Mouse (Mus musculus): ENCODE results near the gene Cux2. TPM values are rescaled to one million over a fixed set of nuclear protein-coding genes. Genes with fewer than 3 reads are reported as not detected.

Gene Cux2
- total and polyA plus RNA-seq, 3 experiments = 1.4 to 3.5 TPM; not detected in 1

- H3K36me3 ChIP-seq (ENCODE audit: control insufficient read depth in 1 of 2, insufficient read depth in 2 of 2, low read length in 2 of 2) = peaks cover 0 to 2% of the 10 kb centered on the region in 2 experiments; a peak in 1 of 4 replicates
- H3K27ac ChIP-seq (ENCODE audit: control insufficient read depth, low read depth, low read length) = no peak overlapping the region
- H3K27me3 ChIP-seq (ENCODE audit: control insufficient read depth in 1 of 2, insufficient read depth in 2 of 2, low read length in 2 of 2) = no peaks in the 10 kb centered on the region
- no peaks in the 10 kb centered on the region for H3K79me2 ChIP-seq (ENCODE audit: control insufficient read depth, insufficient read depth, low read length, poor library complexity)
- peaks cover 0 to 9% of the 10 kb centered on the region in 2 experiments; a peak in 2 of 4 replicates for H3K4me1 ChIP-seq (ENCODE audit: control insufficient read depth in 1 of 2, insufficient read depth in 2 of 2, low read length in 2 of 2)
- no peak for TF ChIP-seq HCFC1 (IDR thresholded peaks at IDR 0.05; ENCODE audit: low read depth, low read length)
- no peak for TF ChIP-seq CTCF (IDR thresholded peaks at IDR 0.05 in 2 of 3, conservative IDR thresholded peaks at IDR 0.05 in 1 of 3; ENCODE audit: control insufficient read depth in 1 of 3, insufficient read depth in 1 of 3, low read depth in 2 of 3, low read length in 3 of 3, poor library complexity in 1 of 3, severe bottlenecking in 1 of 3)
- no peak for TF ChIP-seq ZKSCAN1 (IDR thresholded peaks at IDR 0.05; ENCODE audit: low read depth, low read length)
- no peak for TF ChIP-seq RCOR1 (IDR thresholded peaks at IDR 0.05; ENCODE audit: low read depth, low read length)
- no peak for TF ChIP-seq ELF1 (IDR thresholded peaks at IDR 0.05; ENCODE audit: low read depth, low read length)
- no peak for TF ChIP-seq ZNF384 (IDR thresholded peaks at IDR 0.05; ENCODE audit: low read depth, low read length)
- no peak for TF ChIP-seq ZMIZ1 (IDR thresholded peaks at IDR 0.05; ENCODE audit: low read depth, low read length)
- no peak for TF ChIP-seq RAD21 (IDR thresholded peaks at IDR 0.05; ENCODE audit: low read depth, low read length)
- TF ChIP-seq MAX (IDR thresholded peaks at IDR 0.05; ENCODE audit: low read length) = no peak
- no peak for TF ChIP-seq GATA1 (IDR thresholded peaks at IDR 0.05; ENCODE audit: low read depth, low read length)
- TF ChIP-seq NELFE (IDR thresholded peaks at IDR 0.05; ENCODE audit: low read depth, low read length) = no peak
- TF ChIP-seq CHD1 (IDR thresholded peaks at IDR 0.05; ENCODE audit: low read depth, low read length) = no peak
- no peaks in the 10 kb centered on the region for H3K9me3 ChIP-seq (replicated peaks; ENCODE audit: insufficient read depth, low read length)
- H3K9ac ChIP-seq (ENCODE audit: control insufficient read depth, low read depth, low read length, poor library complexity, severe bottlenecking) = no peak overlapping the region
- DNase-seq (ENCODE audit: low read depth, low spot score) = no peak
- H3K4me3 ChIP-seq (ENCODE audit: control insufficient read depth in 1 of 2, insufficient read depth in 1 of 2, low read depth in 2 of 2, low read length in 2 of 2) = no peak overlapping the region
These were observed 49.5 kb downstream of the Cux2 start for GRCm38 (mm10) chr5:122000381-122000780.

GRCm38 (mm10) chr5:121998981-121999795 lies 50.7 kb downstream of the Cux2 start:
- Histone ChIP-seq H3K4me1 (ENCODE audit: control insufficient read depth in 1 of 2, insufficient read depth in 2 of 2, low read length in 2 of 2) (peaks cover 0 to 9% of the 10 kb centered on the region in 2 experiments; a peak in 2 of 4 replicates), H3K27me3 (ENCODE audit: control insufficient read depth in 1 of 2, insufficient read depth in 2 of 2, low read length in 2 of 2) (no peaks in the 10 kb centered on the region), H3K36me3 (ENCODE audit: control insufficient read depth in 1 of 2, insufficient read depth in 2 of 2, low read length in 2 of 2) (peaks cover 0 to 2% of the 10 kb centered on the region in 2 experiments; a peak in 1 of 4 replicates), H3K9me3 (replicated peaks; ENCODE audit: insufficient read depth, low read length) (no peaks in the 10 kb centered on the region), H3K27ac (ENCODE audit: control insufficient read depth, low read depth, low read length) (no peak overlapping the region), H3K79me2 (ENCODE audit: control insufficient read depth, insufficient read depth, low read length, poor library complexity) (no peaks in the 10 kb centered on the region), H3K4me3 (ENCODE audit: control insufficient read depth in 1 of 2, insufficient read depth in 1 of 2, low read depth in 2 of 2, low read length in 2 of 2) (no peak overlapping the region), H3K9ac (ENCODE audit: control insufficient read depth, low read depth, low read length, poor library complexity, severe bottlenecking) (no peak overlapping the region)
- DNase-seq (ENCODE audit: low read depth, low spot score) = peak; percentile 62
- TF ChIP-seq GABPA (IDR thresholded peaks at IDR 0.05; ENCODE audit: low read depth, low read length) (no peak), MAFK (IDR thresholded peaks at IDR 0.05; ENCODE audit: borderline replicate concordance, low read depth, low read length) (no peak), USF1 (IDR thresholded peaks at IDR 0.05; ENCODE audit: low read depth, low read length) (no peak), E2F4 (IDR thresholded peaks at IDR 0.05; ENCODE audit: borderline replicate concordance, low read depth, low read length) (no peak), CHD2 (IDR thresholded peaks at IDR 0.05; ENCODE audit: low read length) (no peak), CTCF (IDR thresholded peaks at IDR 0.05 in 2 of 3, conservative IDR thresholded peaks at IDR 0.05 in 1 of 3; ENCODE audit: control insufficient read depth in 1 of 3, insufficient read depth in 1 of 3, low read depth in 2 of 3, low read length in 3 of 3, poor library complexity in 1 of 3, severe bottlenecking in 1 of 3) (peak; percentile 68 to 89 (median 79)), RAD21 (IDR thresholded peaks at IDR 0.05; ENCODE audit: low read depth, low read length) (peak; percentile 6; the same call in 1 of the 2 replicates), POLR2AphosphoS5 (IDR thresholded peaks at IDR 0.05; ENCODE audit: borderline replicate concordance, low read depth, low read length) (no peak), SMC3 (IDR thresholded peaks at IDR 0.05; ENCODE audit: low read depth, low read length) (peak; percentile 24; the same call in 1 of the 2 replicates), TBP (IDR thresholded peaks at IDR 0.05; ENCODE audit: low read depth, low read length) (no peak), CHD1 (IDR thresholded peaks at IDR 0.05; ENCODE audit: low read depth, low read length) (no peak), ZNF384 (IDR thresholded peaks at IDR 0.05; ENCODE audit: low read depth, low read length) (no peak), ELF1 (IDR thresholded peaks at IDR 0.05; ENCODE audit: low read depth, low read length) (no peak), MAZ (IDR thresholded peaks at IDR 0.05; ENCODE audit: low read depth, low read length) (no peak), HCFC1 (IDR thresholded peaks at IDR 0.05; ENCODE audit: low read depth, low read length) (no peak), MYC (IDR thresholded peaks at IDR 0.05; ENCODE audit: low read depth, low read length) (no peak), NELFE (IDR thresholded peaks at IDR 0.05; ENCODE audit: low read depth, low read length) (no peak)
